Mouse (Mus musculus) G1E (cell line): Measurements from ENCODE around the gene Rdx.

Experiments
- CTCF ChIP-seq: IDR thresholded peaks from 2 replicates; pipeline ENCODE4 v1.5.1; 2012; ENCODE audit warnings: low read depth, low read length, inconsistent platforms, mixed read lengths
- POLR2AphosphoS5 ChIP-seq: IDR thresholded peaks from 2 replicates; pipeline ENCODE4 v1.6.1; 2012; ENCODE audit warnings: low read depth, low read length, inconsistent platforms; ENCODE audit not compliant: insufficient replicate concordance
- TAL1 ChIP-seq: conservative IDR thresholded peaks from 2 replicates; pipeline ENCODE4 v1.6.1; 2012; ENCODE audit warnings: low read depth, low read length, inconsistent platforms, mixed read lengths

GRCm38 (mm10) chr9:52072202-52072601, 25.2 kb downstream of the Rdx start:
- TF ChIP-seq CTCF (no peak), TAL1 (no peak), POLR2AphosphoS5 (no peak)
